Mouse (Mus musculus) cerebellum, adult 11-12 months (tissue): ENCODE measurements at regions not wholly inside any gene's neighbourhood (a gene's known extent, or its start where the extent isn't known, plus 50 kb on each side); places are given as distances from the start of the nearest gene placed in this dataset.

Source experiments
- DNase-seq: peaks from one replicate; pipeline ENCODE4 v3.0.0; 2022

DNA sequence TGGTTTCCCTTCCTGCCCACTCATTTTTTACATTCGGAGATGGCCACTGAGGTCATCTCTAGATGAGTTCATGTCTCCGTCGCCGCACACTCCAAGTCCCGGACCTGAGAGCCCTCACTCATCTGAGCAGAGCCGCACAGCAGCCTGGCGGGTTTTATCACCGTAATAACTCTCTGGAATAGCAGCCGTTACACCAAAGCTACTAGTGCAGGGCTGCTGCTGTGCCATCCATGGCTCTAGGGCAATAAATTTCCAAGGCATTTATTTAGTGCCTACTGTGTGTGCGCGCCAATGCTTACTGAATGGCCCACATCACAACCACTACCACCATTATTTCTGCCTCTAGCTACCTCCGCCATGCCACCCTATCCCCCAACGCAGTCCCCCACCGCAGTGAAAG, 242.9 kb upstream of the Rpl38 start:
- no peak for DNase-seq

DNA sequence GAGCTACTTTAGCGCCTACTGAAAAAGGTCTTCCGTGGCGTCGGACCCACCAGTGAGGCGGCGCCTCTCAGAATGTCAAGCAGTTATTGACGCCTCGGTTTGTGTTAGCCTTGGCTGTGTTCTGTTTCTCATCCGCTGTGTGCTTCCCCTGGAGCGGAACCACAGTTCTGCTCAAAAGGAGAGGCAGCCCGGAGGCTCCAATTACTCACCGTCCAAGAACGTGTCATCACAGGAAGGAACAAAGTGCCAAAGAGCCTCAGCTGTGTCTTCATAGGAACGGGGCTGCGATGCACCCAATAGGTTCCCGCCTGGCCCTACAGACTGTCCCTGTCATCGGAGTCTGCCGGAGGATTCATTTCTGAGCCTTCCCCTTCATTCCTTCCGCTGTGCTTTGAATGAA, 245.0 kb upstream of the Rpl38 start:
- DNase-seq: no peak

DNA sequence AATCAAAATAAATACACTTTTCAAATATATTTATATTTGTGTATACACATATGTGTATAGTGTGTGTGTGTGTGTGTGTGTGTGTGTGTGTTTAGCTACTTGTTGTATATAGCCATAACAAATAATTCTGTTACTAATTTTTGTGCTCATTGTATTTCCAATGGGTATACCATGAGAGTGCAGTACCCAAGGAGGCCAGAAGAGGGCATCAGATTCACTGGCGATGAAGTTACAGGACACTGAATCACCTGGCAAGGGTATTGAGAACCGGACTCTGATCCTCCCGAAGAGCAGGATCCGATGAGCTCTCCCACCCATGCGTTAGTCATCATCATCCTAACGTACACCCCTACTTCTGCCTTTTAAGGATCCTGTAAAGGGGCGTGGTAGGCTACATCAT, 249.3 kb upstream of the Rpl38 start:
- no peak for DNase-seq

DNA sequence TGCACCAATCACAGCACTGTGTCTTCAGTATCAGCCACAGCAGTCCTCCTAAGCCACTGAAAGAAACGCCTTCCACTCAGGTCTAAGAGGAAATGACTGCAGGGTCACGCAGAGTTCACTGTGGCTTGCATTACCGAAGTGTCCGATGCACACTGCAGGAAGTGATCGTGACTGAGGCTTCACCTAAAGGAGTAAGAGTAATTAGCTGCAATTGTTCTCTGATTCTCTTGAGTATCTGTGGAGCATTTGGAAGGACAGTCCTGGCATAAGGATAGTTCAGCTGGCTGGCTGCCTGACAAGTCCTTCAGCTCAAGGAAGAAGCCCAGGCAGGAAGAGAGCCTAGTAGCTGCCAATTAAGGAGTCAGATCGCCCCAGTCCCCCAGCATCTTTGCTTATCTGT, 252.2 kb upstream of the Rpl38 start:
- DNase-seq: no peak

DNA sequence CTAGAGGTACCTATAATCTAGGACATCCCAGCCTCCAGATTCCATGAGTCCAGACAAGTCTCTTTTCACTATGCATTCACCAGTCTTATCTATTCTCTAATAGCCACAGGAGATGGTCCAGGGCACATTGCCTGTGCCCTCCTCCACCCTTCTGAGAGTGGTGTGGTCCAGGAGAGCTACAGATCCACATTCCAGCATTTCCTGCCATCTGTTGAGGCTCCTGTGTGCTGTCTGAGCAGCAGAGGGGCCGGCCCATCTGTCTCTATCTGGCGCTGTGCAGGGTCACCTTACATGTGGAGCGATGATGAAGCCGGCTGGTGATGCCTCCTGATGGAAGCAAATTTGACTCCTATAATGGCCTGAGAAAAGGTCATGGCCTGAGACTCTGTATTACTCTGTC, 263.9 kb upstream of the Rpl38 start:
- DNase-seq: peak; percentile 82

DNA sequence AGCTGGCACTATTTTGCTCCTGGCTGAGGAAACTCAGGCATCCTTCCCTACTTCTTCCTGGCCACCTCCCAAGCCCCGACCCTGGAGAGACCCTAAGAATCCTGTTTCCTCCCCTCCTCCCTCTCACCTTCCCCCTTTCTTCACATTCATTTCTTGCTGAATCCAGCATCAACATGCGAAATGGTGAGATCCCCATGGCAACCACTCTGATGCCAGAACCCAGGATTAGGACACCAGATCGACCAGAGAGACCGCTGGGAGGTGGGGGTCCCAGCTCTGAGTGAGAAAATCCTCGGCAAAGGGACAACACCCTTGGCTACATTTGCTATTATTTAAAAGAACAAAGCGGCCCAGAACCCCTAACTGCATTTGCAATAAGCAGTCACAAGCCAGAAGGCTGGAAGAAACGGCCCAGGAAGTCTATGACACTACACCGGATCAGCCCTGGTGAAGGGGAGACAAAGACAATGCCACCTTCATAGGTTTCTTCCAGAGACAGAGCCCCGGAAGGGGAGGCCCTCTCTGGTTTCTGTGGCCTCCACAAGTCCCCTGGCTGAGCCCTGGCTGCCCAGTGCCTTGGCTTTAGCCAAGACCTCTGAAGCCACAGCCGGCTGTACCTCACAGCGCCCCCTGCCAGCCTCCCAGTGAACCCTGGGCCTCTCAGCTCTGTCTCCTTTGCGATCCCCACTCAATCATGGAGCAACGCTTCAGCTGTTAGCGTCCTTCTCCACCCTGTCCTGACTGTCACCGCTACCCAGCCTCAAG, 265.6 kb upstream of the Rpl38 start:
- DNase-seq: no peak

DNA sequence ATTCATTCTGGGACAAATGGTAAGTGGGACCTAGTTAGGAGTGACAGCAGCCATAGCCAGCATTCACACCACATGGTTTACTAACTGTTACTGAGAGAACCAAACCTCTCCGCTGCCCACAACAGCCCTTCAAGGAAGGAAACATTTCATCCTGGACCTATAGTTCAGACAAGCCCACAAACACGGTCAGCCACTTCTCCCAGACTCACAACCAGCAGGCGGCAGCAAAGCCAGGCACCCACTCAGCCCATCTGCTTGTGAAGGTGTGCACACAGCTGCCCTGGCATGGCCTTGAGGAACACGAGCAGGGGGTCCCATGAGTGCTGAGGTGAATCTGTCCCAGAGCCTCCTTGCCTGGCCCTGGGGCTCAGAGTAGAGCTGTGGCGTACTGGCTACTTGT, 267.6 kb upstream of the Rpl38 start:
- DNase-seq: no peak

DNA sequence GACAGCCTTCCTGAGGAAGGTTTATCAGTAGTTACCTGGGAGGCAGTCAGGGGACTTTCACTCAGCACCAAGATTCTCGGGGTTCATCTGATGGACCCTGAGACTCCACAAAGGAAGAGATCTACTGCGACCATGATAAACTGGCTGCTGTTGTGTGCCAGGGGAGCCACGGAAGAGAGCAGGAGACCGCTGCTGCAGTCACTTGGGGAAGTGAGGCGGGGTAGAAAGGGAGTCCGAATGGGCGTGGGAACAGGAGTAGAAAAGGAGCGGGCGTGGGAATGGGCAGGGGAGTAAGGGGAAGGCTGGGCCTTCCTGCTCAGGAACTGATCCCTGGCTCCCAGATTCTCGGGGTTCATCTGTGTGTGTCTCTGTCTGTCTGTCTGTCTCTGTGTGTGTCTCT, 276.2 kb upstream of the Rpl38 start:
- DNase-seq: no peak

DNA sequence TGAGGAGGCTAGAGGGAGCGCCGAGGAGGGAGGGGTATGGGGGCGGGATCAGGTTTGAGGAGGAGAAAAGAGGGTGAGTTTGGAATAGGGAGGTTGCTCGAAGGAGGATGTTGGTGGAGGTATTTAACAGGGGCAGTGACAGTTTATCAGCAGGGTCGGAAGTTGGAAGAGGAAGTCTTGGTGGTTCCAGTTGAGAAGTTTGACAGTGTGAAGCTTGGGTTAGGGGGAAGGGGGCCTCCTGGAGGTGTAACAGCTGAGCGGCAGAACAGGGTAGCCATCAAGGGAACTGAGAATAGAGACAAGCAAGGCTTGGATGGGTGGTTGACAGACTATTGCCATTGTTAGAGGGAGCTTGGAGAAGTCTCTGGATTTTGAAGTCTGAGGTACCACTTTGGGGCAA, 276.8 kb upstream of the Rpl38 start:
- no peak for DNase-seq

DNA sequence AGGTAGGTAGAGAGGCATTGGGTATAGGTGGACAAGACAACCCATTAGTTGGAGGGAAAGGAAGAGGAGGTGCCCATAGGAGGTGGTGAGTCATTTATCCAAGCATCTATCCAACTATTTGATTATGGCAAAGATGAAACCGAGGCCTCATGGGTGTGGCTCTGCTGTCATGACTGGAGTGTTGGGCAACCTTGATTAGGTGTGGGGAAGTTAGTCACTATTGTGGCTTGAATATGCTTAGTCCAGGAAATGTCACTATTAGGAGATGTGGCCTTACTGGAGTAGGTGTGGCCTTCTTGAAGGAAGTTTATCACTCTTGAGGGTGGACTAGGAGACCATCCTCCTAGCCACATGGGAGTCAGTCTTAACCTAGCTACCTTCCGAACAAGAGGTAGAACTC, 281.2 kb upstream of the Rpl38 start:
- DNase-seq: no peak

DNA sequence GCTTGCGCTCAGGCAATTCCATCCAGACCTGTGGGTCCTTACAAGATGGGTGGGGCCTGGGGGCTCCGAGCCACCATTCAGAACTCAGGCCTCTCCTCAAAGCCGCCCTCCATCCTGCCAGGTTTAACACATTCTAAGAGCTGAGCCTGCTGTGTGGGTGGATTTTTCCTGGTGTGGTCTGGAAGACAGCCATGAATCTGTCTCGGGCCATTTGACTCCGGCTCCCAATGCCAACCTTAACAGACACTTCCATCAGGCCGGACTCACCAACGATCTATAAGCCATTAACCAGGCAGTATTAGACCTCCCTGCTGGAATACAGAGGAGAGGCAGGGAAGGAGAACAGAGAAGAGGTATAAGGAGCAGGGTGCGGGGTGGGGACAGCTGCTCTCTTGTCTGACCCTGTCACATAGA, 288.9 kb upstream of the Rpl38 start:
- DNase-seq: no peak

DNA sequence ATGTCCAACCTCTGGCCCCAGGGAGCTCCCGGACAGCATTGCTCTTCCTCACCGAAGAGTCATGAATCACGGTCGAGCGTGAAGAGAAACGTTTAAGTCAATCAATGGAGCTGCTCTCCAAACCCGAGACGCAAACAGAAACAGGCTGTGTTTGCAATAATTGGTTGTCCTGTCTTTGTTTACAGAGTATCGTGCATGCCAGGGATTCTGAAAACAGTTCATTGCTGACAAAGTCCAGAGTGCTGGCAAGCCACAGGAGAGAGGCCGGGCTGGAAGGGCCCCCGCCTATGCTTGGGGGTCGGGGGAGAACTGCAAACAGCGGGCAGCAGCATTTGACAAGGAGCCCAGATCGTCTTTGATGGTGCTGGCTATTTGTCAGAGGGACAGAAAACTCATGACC, 292.4 kb upstream of the Rpl38 start:
- no peak for DNase-seq

DNA sequence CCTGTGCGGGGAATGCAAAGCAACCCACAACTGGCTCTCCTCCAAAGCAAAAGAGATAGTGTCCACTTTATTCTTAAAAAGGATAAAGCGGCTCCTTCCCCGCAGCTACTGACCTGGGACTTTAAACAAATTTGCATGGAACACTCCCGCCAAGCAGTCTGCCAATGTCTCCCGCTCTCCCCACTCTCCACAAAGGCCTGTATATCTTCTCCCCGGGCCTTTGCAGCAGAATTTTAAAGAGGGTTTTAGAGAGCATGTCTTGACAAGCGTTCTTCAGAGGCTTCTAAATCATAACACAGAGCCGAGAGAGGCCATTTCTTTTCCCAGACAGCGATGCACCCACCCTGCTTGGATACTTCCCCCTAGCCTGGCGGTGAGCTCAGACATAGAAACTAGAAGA, 297.6 kb upstream of the Rpl38 start:
- DNase-seq: no peak

DNA sequence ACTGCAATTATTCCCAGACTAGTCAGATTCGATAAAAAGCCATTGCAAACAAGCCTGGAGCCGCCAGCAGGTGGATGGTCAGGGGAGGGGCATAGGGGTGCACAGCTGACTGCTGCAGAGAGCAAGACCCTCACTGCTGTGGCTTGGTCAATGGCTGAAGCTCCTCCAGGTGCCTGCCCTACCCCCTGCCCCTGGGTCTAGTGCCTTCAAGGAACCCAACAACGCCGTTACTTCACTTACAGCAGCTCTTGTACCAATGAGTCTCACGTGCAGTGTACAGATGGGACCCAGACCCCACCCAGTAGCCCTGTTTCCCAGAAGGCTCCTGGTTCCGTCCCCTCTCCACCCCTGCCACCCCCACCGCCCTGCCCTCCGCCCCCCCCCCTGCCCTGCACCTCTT, 300.5 kb upstream of the Rpl38 start:
- DNase-seq: no peak

DNA sequence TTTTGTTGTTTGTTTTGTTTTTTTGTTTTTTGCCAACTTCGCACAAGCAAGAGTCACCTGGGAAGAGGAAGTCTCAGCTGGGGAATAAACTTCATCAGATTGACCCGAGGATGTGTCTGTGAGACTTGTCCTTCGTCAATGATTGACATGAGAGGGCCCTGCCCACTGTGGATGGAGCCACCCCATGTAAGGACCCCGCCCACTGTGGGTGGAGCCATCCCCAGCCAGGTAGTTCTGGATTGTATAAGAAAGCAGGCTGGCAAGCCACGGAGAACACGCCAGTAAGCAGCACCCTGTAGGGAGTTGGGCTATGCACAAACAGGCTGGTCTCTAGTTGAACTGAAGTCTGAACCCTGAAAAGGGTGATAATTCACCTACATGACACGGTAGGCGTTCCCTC, 294.1 kb upstream of the Sdk2 start:
- DNase-seq: no peak

DNA sequence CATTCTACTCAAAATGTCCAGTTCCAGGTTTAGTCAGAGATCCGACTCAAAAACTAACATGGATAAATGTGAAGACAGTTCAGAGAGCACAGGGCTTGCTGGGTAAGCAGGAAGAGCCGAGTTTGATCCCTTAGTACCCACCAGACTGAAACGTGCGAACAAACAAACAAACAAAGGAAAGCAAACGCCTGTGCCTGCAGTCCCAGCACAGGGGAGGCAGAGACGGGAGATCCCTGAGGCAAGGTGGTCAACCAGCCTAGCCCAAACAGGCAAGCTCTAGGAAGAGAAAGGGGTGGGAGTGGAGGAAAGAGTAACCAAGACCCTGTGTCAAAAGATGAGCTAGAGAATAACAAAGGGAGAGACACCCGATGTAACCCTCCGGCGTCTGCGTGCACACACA, 293.5 kb upstream of the Sdk2 start:
- no peak for DNase-seq

DNA sequence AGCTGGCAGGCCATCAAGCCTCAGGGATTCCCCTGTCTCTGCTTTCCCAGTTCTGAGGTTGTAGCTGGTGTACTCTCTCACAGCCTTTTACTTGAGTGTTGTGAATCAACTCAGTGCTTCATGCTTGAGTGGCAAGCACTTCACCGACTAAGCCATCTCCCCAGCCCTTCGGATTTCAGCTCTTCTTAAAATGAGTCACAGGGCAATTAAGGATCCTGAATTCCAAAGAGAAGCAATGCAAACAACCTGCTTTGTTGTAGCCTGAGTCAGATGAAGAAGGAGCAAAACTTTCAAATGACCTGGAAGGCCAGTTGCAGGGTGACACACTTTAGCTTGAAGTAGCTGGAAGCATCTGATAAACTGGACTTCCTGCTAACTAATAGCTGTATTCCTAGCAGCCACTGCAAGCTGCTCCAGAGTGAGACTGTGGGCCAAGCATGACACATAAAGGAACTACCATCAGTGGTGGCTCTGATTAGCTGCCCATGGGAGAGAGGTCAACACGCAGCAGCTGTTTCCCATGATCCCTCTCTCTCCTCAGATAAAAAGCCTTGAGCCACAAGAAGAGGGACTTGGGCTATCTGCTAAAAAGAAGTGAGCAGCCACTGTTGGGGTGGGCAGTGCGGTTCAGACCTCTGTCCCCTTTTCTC, 285.4 kb upstream of the Sdk2 start:
- no peak for DNase-seq

DNA sequence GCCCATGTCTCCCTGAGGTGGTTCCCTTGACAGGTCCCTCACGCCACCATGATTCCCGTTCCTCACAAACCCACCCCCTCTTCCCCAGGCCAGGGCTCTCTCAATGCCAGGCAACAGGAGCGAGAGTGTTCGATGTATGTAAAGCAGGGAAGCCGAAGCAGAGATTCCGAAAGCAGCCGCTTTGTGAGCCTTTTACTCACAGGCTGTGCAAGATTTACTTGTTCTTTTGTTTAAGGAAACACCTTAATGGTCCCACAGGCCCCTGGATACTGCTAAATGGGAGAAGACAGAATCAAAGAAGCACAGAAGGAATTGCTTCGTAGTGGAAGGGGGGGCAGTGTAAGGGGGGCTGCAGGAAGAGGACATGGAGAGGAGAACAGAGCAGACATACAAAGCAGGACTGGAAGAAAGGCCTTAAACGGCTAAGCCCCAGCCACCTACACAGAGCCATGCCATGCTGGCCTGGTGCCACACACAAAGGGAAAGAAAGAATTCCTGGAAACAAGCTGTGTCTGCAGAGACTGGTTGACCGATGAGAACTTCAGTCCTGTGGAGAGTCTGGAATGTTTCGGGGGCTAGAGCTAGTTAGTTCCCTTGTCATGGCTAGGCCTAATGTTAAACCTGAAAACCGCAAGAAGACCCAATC, 270.1 kb upstream of the Sdk2 start:
- no peak for DNase-seq

DNA sequence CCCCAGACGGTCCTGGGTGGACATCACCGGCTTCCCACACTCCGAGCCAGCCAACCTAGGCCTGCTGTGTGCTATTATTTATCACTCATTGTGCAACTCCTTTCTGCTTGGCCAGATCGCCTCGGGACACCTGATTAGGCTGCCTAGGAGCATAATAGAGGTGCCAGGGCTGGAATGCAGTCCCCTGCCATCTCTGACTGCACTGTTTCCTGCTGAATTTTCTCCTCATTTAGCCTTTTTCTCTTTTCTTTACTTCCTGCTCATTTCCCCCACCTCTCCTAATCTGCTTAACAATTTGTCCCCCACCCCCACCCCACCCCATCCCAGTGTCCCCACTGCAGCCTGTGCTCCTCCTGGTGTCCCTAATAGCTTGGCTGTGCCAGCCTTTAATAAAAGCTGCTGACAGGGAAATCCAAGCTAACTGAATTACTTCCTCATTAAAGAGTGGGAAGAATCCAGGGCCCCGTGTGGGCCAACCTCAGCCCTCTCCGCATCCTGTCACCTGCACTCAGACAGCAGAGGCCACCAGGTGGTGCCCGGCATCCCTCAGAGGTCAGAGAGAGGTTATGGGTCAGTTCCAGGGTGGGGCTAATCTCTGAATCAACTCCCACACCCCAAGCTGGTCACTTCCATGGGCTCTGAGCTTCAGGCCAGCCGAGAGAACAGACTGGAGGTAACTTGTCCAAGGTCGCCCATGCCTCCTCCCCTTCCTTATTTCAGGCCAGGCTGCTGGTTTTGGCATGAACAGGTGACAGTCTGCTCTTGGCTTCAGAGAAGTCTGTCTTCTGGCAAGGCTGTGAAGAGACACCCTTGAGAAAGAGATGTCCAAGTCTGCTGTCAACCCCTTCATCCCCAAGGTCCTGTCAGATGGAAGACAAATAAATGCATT, 269.3 kb upstream of the Sdk2 start:
- DNase-seq: peak; percentile 58

DNA sequence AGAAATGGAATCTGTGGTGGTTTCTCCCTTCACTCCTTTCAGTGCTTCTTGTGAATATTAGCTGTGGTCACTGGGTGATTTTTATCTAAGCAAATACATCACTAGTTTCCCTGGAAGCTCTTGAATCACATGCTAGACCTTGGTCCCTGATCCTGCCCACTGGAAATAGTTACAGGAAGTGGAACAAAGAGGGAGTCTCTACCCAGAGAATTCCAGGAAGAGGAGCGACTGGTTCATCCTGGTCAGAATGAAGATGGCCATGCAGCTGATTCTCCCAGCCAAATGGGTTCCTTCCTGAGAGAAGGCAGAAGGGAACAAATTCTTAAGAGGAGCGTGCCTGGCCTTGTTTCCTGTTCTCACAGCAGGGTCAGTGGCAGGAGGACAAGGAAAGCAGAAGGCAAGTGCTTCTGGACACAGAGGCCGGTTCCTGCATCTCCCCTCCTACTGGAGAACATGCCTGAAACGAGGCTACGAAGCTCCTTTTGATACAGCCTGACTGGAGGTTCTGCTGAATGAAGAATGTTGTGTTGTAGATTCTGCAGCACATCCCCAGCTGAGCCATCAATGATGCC, 264.8 kb upstream of the Sdk2 start:
- DNase-seq: peak; percentile 30

DNA sequence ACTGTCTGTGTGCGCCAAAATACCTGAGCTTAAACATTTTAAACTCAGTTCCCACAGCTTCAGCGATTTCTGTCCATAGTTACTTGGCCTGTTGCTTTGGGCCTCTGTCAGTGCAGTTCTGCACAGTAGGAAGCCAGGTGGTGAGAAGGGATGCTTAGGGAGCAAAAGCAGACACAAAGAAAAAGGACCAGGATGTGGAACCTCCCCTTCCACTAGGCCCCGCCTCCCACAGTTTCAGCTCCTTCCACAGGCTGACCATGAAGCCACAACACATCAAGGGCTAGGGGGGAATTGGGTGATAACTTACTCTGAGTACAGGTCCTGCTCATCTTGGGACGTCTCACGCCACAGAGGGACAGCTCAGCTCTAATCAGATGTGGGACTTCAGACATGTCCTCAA, 263.5 kb upstream of the Sdk2 start:
- no peak for DNase-seq

DNA sequence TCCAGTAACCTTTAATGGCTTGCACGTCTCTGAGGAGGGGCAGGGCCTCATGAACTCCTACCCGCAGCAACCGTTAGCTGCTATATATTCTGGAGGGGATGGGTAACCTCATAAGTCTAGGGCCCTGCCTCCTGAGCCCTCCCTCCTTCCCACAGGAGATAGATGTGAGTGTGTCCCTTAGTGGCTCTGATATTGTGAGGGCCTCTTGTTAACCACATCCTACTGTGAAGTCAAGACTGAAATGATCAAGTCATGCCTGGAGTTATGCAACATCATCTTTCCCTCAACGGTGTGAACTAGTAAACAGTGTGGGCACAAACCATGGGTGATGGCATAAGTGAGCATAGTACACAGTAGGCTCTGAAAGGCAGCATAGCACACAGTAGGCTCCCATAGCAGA, 255.8 kb upstream of the Sdk2 start:
- DNase-seq: no peak

DNA sequence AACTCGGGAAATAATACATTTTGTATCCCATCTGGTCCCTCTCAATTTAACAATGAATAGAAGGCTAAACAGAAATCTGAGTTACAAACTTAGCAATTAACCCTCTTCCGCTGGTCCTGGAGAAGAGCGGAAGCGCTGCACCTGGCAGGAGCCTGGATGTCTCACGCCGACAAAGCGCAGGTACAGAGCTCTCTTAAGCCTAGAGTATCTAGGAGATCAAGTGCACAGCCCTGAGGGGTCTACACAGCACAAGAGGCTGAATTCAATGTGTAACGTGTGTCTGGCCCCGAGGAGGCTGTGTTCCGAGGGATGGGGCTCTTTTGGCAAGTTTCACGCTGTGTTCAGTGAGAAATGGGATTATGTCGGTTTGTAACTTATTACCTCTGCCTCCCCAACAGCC, 255.1 kb upstream of the Sdk2 start:
- no peak for DNase-seq
